Comparison of ENCODE assay signal across 33 mouse cellular contexts in genomic region chr3:92486307-92486706, GRCm38 (mm10). TPM values are rescaled to one million over a fixed set of nuclear protein-coding genes. Genes with fewer than 3 reads are reported as not detected.
DNase-seq lines count a peak whose midpoint lies in the region; ATAC-seq and TF ChIP-seq lines count a peak whose summit lies in the region.
"Had no signal": no experiment of that assay in that cellular context is flagged by ENCODE, and none has a peak within 500 bp of the region (broad histone marks: within the 10 kb centered on the region; RNA-seq: fewer than 3 reads in every experiment).

No protein-coding gene starts in this region.

- no peaks in the 10 kb centered on the region for H3K9me3 ChIP-seq in kidney, embryonic 16.5 days (ENCODE audit: low read length)
- no peaks in the 10 kb centered on the region for H3K9me3 ChIP-seq in lung, postnatal 0 days (ENCODE audit: low read length)
- no peaks in the 10 kb centered on the region for H3K9me3 ChIP-seq in intestine, embryonic 16.5 days (ENCODE audit: control insufficient read depth, low read length)
- H3K9me3 ChIP-seq in stomach, embryonic 16.5 days (replicated peaks; ENCODE audit: control insufficient read depth, low read length): no peaks in the 10 kb centered on the region
- H3K9me3 ChIP-seq: heart, embryonic 12.5 days; limb, embryonic 13.5 days; liver, embryonic 12.5 days; neural tube, embryonic 12.5 days had no signal

- DNase-seq in kidney, adult 18-20 months: no peak
- DNase-seq in lung, postnatal 0 days (ENCODE audit: low spot score): peak; percentile 12
- no peak for DNase-seq in lung, postnatal 10 days
- no peak for DNase-seq in cerebellum, postnatal 14 days
- DNase-seq: cerebellum, adult 18-20 months; cerebellum, postnatal 10 days; gastrocnemius, postnatal 36 days; heart, adult 2 months; kidney, postnatal 36 days; liver, postnatal 0 days; spleen, adult 18-20 months; thymus, postnatal 25 days had no signal

- no peak for ATAC-seq in kidney, embryonic 16.5 days (ENCODE audit: low FRiP score, low TSS enrichment)
- no peak for ATAC-seq in lung, postnatal 0 days
- peak; percentile 77 for ATAC-seq in intestine, embryonic 16.5 days
- peak; percentile 84 for ATAC-seq in stomach, embryonic 16.5 days (ENCODE audit: insufficient read depth, low FRiP score)
- ATAC-seq: activated CD4-positive, CD25-positive, alpha-beta regulatory T cell, adult 4 months; forebrain, embryonic 14.5 days; liver, embryonic 12.5 days; liver, postnatal 0 days; midbrain, embryonic 16.5 days had no signal

- no peak overlapping the region for H3K4me2 ChIP-seq in kidney, embryonic 16.5 days (replicated peaks; ENCODE audit: low read depth, low read length)
- no peak overlapping the region for H3K4me2 ChIP-seq in lung, postnatal 0 days (replicated peaks; ENCODE audit: low read depth, low read length)
- no peak overlapping the region for H3K4me2 ChIP-seq in intestine, embryonic 16.5 days (ENCODE audit: low read depth, low read length)
- no peak overlapping the region for H3K4me2 ChIP-seq in stomach, embryonic 16.5 days (ENCODE audit: low read depth, low read length)
- H3K4me2 ChIP-seq: heart, embryonic 12.5 days; hindbrain, embryonic 14.5 days; limb, embryonic 13.5 days; liver, embryonic 12.5 days; midbrain, embryonic 11.5 days; neural tube, embryonic 12.5 days had no signal

- H3K4me1 ChIP-seq in kidney, embryonic 16.5 days (ENCODE audit: insufficient read depth, low read length): no peaks in the 10 kb centered on the region
- no peaks in the 10 kb centered on the region for H3K4me1 ChIP-seq in lung, postnatal 0 days (ENCODE audit: insufficient read depth, low read depth, low read length)
- H3K4me1 ChIP-seq in intestine, embryonic 16.5 days (ENCODE audit: control insufficient read depth, insufficient read depth, low read length): no peaks in the 10 kb centered on the region
- no peaks in the 10 kb centered on the region for H3K4me1 ChIP-seq in stomach, embryonic 16.5 days (ENCODE audit: control insufficient read depth, insufficient read depth, low read length)
- H3K4me1 ChIP-seq: heart, embryonic 12.5 days; limb, embryonic 13.5 days; liver, embryonic 12.5 days; neural tube, embryonic 12.5 days had no signal

- peak overlapping the region; percentile 44; the same call in 1 of the 2 replicates for H3K27ac ChIP-seq in kidney, embryonic 16.5 days (ENCODE audit: low read length)
- H3K27ac ChIP-seq in lung, postnatal 0 days (ENCODE audit: low read length): no peak overlapping the region
- no peak overlapping the region for H3K27ac ChIP-seq in intestine, embryonic 16.5 days (ENCODE audit: low read length)
- peak overlapping the region; percentile 91 for H3K27ac ChIP-seq in stomach, embryonic 16.5 days (ENCODE audit: low read length)
- H3K27ac ChIP-seq: heart, adult 2 months; hindbrain, embryonic 14.5 days; layer of hippocampus, adult 2 months; left cerebral cortex, adult 2 months; limb, embryonic 13.5 days; liver, embryonic 12.5 days; neural tube, embryonic 12.5 days had no signal

- H3K36me3 ChIP-seq in kidney, embryonic 16.5 days (ENCODE audit: insufficient read depth, low read length): no peaks in the 10 kb centered on the region
- H3K36me3 ChIP-seq in lung, postnatal 0 days (ENCODE audit: insufficient read depth, low read length): no peaks in the 10 kb centered on the region
- no peaks in the 10 kb centered on the region for H3K36me3 ChIP-seq in intestine, embryonic 16.5 days (ENCODE audit: control insufficient read depth, insufficient read depth, low read length)
- H3K36me3 ChIP-seq in stomach, embryonic 16.5 days (ENCODE audit: control insufficient read depth, insufficient read depth, low read length): no peaks in the 10 kb centered on the region
- H3K36me3 ChIP-seq: heart, embryonic 12.5 days; limb, embryonic 13.5 days; liver, embryonic 12.5 days; neural tube, embryonic 12.5 days had no signal

- H3K9ac ChIP-seq in kidney, embryonic 16.5 days (replicated peaks; ENCODE audit: low read length): no peak overlapping the region
- H3K9ac ChIP-seq in lung, postnatal 0 days (replicated peaks; ENCODE audit: low read depth): no peak overlapping the region
- H3K9ac ChIP-seq in intestine, embryonic 16.5 days (ENCODE audit: low read depth, low read length): no peak overlapping the region
- H3K9ac ChIP-seq in stomach, embryonic 16.5 days (ENCODE audit: low read length): no peak overlapping the region
- H3K9ac ChIP-seq: heart, embryonic 12.5 days; hindbrain, embryonic 14.5 days; limb, embryonic 13.5 days; liver, embryonic 12.5 days; liver, postnatal 0 days; neural tube, embryonic 12.5 days had no signal

- no peak overlapping the region for H3K4me3 ChIP-seq in kidney, embryonic 16.5 days (ENCODE audit: low read length)
- no peak overlapping the region for H3K4me3 ChIP-seq in lung, postnatal 0 days (ENCODE audit: low read depth, low read length)
- no peak overlapping the region for H3K4me3 ChIP-seq in intestine, embryonic 16.5 days (ENCODE audit: low read length)
- no peak overlapping the region for H3K4me3 ChIP-seq in stomach, embryonic 16.5 days (replicated peaks; ENCODE audit: low read length)
- H3K4me3 ChIP-seq: heart, adult 2 months; heart, embryonic 12.5 days; layer of hippocampus, adult 2 months; left cerebral cortex, adult 2 months; limb, embryonic 13.5 days; liver, embryonic 12.5 days; neural tube, embryonic 12.5 days had no signal

- TF ChIP-seq CTCF in lung, postnatal 0 days (IDR thresholded peaks at IDR 0.05): no peak

- H3K27me3 ChIP-seq in kidney, embryonic 16.5 days (ENCODE audit: insufficient read depth, low read length): no peaks in the 10 kb centered on the region
- H3K27me3 ChIP-seq in lung, postnatal 0 days (replicated peaks; ENCODE audit: insufficient read depth, low read length): no peaks in the 10 kb centered on the region
- H3K27me3 ChIP-seq in intestine, embryonic 16.5 days (replicated peaks; ENCODE audit: control insufficient read depth, insufficient read depth, low read length): no peaks in the 10 kb centered on the region
- H3K27me3 ChIP-seq in stomach, embryonic 16.5 days (ENCODE audit: control insufficient read depth, insufficient read depth, low read length): no peaks in the 10 kb centered on the region
- H3K27me3 ChIP-seq: CH12.LX; heart, embryonic 12.5 days; limb, embryonic 13.5 days; liver, embryonic 12.5 days; neural tube, embryonic 12.5 days had no signal

- no peak for TF ChIP-seq EP300 in lung, postnatal 0 days (IDR thresholded peaks at IDR 0.05)

- WGBS in kidney, embryonic 16.5 days: 16% methylated on average over 1 of the region's 1 CpGs
- WGBS in lung, postnatal 0 days: 9% methylated on average over 1 of the region's 1 CpGs
- WGBS in intestine, embryonic 16.5 days: 38% methylated on average over 1 of the region's 1 CpGs
- WGBS in stomach, embryonic 16.5 days: 21% methylated on average over 1 of the region's 1 CpGs

RNA-seq across cellular contexts. Expression of gene Sprr1a, which starts 0.6 kb away (rescaled TPM):
- polyA plus RNA-seq in kidney, embryonic 16.5 days (2015; fragmentation: Nextera tagmentation; extraction: Ambion mirVana): 45.9 TPM in 2 replicates
- 2.0 and 2.7 TPM in 2 replicates for polyA plus RNA-seq in lung, postnatal 0 days (2015; fragmentation: Nextera tagmentation; extraction: Ambion mirVana)
- 0.34 and 1.0 TPM in 2 replicates for polyA plus RNA-seq in intestine, embryonic 16.5 days (2015; fragmentation: Nextera tagmentation; extraction: Ambion mirVana)
- polyA plus RNA-seq in stomach, embryonic 16.5 days (2015; fragmentation: Nextera tagmentation; extraction: Ambion mirVana): 466 and 940 TPM in 2 replicates
- polyA plus RNA-seq: activated CD4-positive, CD25-positive, alpha-beta regulatory T cell, adult 4 months; brain, embryonic 14.5 days; forebrain, embryonic 14.5 days; hindbrain, embryonic 14.5 days; liver, embryonic 12.5 days; midbrain, embryonic 11.5 days; neural tube, embryonic 12.5 days had no signal

RNA-seq across cellular contexts. Expression of gene Sprr4, which starts 14.0 kb away (rescaled TPM):
- polyA plus RNA-seq in kidney, embryonic 16.5 days (2015; fragmentation: Nextera tagmentation; extraction: Ambion mirVana): not detected in 2 replicates
- not detected in 2 replicates for polyA plus RNA-seq in lung, postnatal 0 days (2015; fragmentation: Nextera tagmentation; extraction: Ambion mirVana)
- not detected in 2 replicates for polyA plus RNA-seq in intestine, embryonic 16.5 days (2015; fragmentation: Nextera tagmentation; extraction: Ambion mirVana)
- not detected in 2 replicates for polyA plus RNA-seq in stomach, embryonic 16.5 days (2015; fragmentation: Nextera tagmentation; extraction: Ambion mirVana)
- polyA plus RNA-seq: activated CD4-positive, CD25-positive, alpha-beta regulatory T cell, adult 4 months; adrenal gland, adult 2 months; brain, embryonic 14.5 days; C2C12; cortical plate, adult 2 months; forebrain, embryonic 14.5 days; heart, adult 2 months; heart, embryonic 12.5 days; heart, postnatal 0 days; hindbrain, embryonic 14.5 days; kidney, embryonic 14.5 days; limb, embryonic 13.5 days; liver, embryonic 12.5 days; liver, postnatal 0 days; midbrain, embryonic 11.5 days; midbrain, embryonic 16.5 days; neural tube, embryonic 12.5 days had no signal

RNA-seq across cellular contexts. Expression of gene Sprr3, which starts 27.8 kb away (rescaled TPM):
- not detected in 2 replicates for polyA plus RNA-seq in kidney, embryonic 16.5 days (2015; fragmentation: Nextera tagmentation; extraction: Ambion mirVana)
- not detected in 2 replicates for polyA plus RNA-seq in lung, postnatal 0 days (2015; fragmentation: Nextera tagmentation; extraction: Ambion mirVana)
- not detected in 2 replicates for polyA plus RNA-seq in intestine, embryonic 16.5 days (2015; fragmentation: Nextera tagmentation; extraction: Ambion mirVana)
- polyA plus RNA-seq in stomach, embryonic 16.5 days (2015; fragmentation: Nextera tagmentation; extraction: Ambion mirVana): 354 and 827 TPM in 2 replicates
- polyA plus RNA-seq: activated CD4-positive, CD25-positive, alpha-beta regulatory T cell, adult 4 months; adrenal gland, adult 2 months; brain, embryonic 14.5 days; C2C12; cortical plate, adult 2 months; forebrain, embryonic 14.5 days; heart, adult 2 months; heart, embryonic 12.5 days; heart, postnatal 0 days; hindbrain, embryonic 14.5 days; kidney, embryonic 14.5 days; limb, embryonic 13.5 days; liver, embryonic 12.5 days; liver, postnatal 0 days; midbrain, embryonic 11.5 days; midbrain, embryonic 16.5 days; neural tube, embryonic 12.5 days had no signal

RNA-seq across cellular contexts. Expression of gene Sprr1b, which starts 47.7 kb away (rescaled TPM):
- polyA plus RNA-seq in kidney, embryonic 16.5 days (2015; fragmentation: Nextera tagmentation; extraction: Ambion mirVana): 0.30 TPM in 1 of 2 replicates, not detected in the other
- not detected in 2 replicates for polyA plus RNA-seq in lung, postnatal 0 days (2015; fragmentation: Nextera tagmentation; extraction: Ambion mirVana)
- 0.22 TPM in 1 of 2 replicates, not detected in the other for polyA plus RNA-seq in intestine, embryonic 16.5 days (2015; fragmentation: Nextera tagmentation; extraction: Ambion mirVana)
- polyA plus RNA-seq in stomach, embryonic 16.5 days (2015; fragmentation: Nextera tagmentation; extraction: Ambion mirVana): 3.8 and 9.8 TPM in 2 replicates
- polyA plus RNA-seq: activated CD4-positive, CD25-positive, alpha-beta regulatory T cell, adult 4 months; adrenal gland, adult 2 months; cortical plate, adult 2 months; forebrain, embryonic 14.5 days; heart, adult 2 months; heart, embryonic 12.5 days; heart, postnatal 0 days; hindbrain, embryonic 14.5 days; kidney, embryonic 14.5 days; limb, embryonic 13.5 days; liver, embryonic 12.5 days; liver, postnatal 0 days; midbrain, embryonic 11.5 days; midbrain, embryonic 16.5 days; neural tube, embryonic 12.5 days had no signal

RNA-seq across cellular contexts. Expression of gene 2310046K23Rik, which starts 48.0 kb away (rescaled TPM):
- polyA plus RNA-seq in kidney, embryonic 16.5 days (2015; fragmentation: Nextera tagmentation; extraction: Ambion mirVana): not detected in 2 replicates
- polyA plus RNA-seq in lung, postnatal 0 days (2015; fragmentation: Nextera tagmentation; extraction: Ambion mirVana): not detected in 2 replicates
- not detected in 2 replicates for polyA plus RNA-seq in intestine, embryonic 16.5 days (2015; fragmentation: Nextera tagmentation; extraction: Ambion mirVana)
- not detected in 2 replicates for polyA plus RNA-seq in stomach, embryonic 16.5 days (2015; fragmentation: Nextera tagmentation; extraction: Ambion mirVana)
- polyA plus RNA-seq: activated CD4-positive, CD25-positive, alpha-beta regulatory T cell, adult 4 months; adrenal gland, adult 2 months; brain, embryonic 14.5 days; C2C12; cortical plate, adult 2 months; forebrain, embryonic 14.5 days; heart, adult 2 months; heart, embryonic 12.5 days; heart, postnatal 0 days; hindbrain, embryonic 14.5 days; kidney, embryonic 14.5 days; limb, embryonic 13.5 days; liver, embryonic 12.5 days; liver, postnatal 0 days; midbrain, embryonic 11.5 days; midbrain, embryonic 16.5 days; neural tube, embryonic 12.5 days had no signal

Comparison
In these comparisons a context has a peak if more than half of its experiments do, and no peak if none do; other contexts are left out.
1. ATAC-seq: peak in intestine, embryonic 16.5 days (single experiment) and stomach, embryonic 16.5 days (single experiment); none in kidney, embryonic 16.5 days (single experiment) and lung, postnatal 0 days (single experiment).
2. H3K27ac ChIP-seq: peak in kidney, embryonic 16.5 days (single experiment) and stomach, embryonic 16.5 days (single experiment); none in lung, postnatal 0 days (single experiment) and intestine, embryonic 16.5 days (single experiment).
3. RNA of gene Sprr1a, which starts 0.6 kb away (polyA plus RNA-seq): 466 to 940 TPM in stomach, embryonic 16.5 days and 45.9 TPM in kidney, embryonic 16.5 days; 2.0 to 2.7 TPM in lung, postnatal 0 days and 0.34 to 1.0 TPM in intestine, embryonic 16.5 days; every median in the first group is over 10 times any median in the second.
4. RNA of gene Sprr3, which starts 27.8 kb away (polyA plus RNA-seq): 354 to 827 TPM in stomach, embryonic 16.5 days; not detected in kidney, embryonic 16.5 days, not detected in intestine, embryonic 16.5 days and not detected in lung, postnatal 0 days; every median in the first group is over 100 times any median in the second.